Mouse (Mus musculus) stomach, postnatal 0 days (tissue): Measurements from ENCODE around the gene Gabarapl2. TPM values are rescaled to one million over a fixed set of nuclear protein-coding genes. Genes with fewer than 3 reads are reported as not detected.

Source experiments
- ATAC-seq: fragments of 200-750 bp; cut with Nextera tagmentation; 2 replicates; pipeline ENCODE4 v1.8.0; 2017; ENCODE audit not compliant: low FRiP score, low TSS enrichment
- DNase-seq: peaks from one replicate; pipeline ENCODE4 v3.0.0-alpha.2; 2016; ENCODE audit warnings: low spot score
- H3K27ac ChIP-seq: fragments of 300-500 bp; sonication (generic); replicated peaks from 2 replicates; pipeline ENCODE4 v1.5.1; 2014; ENCODE audit warnings: mild to moderate bottlenecking, control low read depth
- H3K27me3 ChIP-seq: fragments of 300-500 bp; sonication (generic); 2 replicates; pipeline ENCODE4 v1.6.1; 2014; ENCODE audit warnings: low read length; ENCODE audit not compliant: control insufficient read depth, insufficient read depth
- H3K36me3 ChIP-seq: fragments of 300-500 bp; sonication (generic); 2 replicates; pipeline ENCODE4 v1.6.1; 2014; ENCODE audit warnings: low read length, mixed read lengths; ENCODE audit not compliant: control insufficient read depth, insufficient read depth
- H3K4me1 ChIP-seq: fragments of 300-500 bp; sonication (generic); replicated peaks from 2 replicates; pipeline ENCODE4 v1.6.1; 2014; ENCODE audit warnings: antibody characterized with exemption; ENCODE audit not compliant: control insufficient read depth, insufficient read depth
- H3K4me2 ChIP-seq: fragments of 300-500 bp; sonication (generic); replicated peaks from 2 replicates; pipeline ENCODE4 v1.6.1; 2014; ENCODE audit warnings: low read depth, mild to moderate bottlenecking, control low read depth, moderate library complexity
- H3K4me3 ChIP-seq: fragments of 300-500 bp; sonication (generic); 2 replicates; pipeline ENCODE4 v1.5.1; 2014; ENCODE audit warnings: low read depth, low read length, control low read depth
- H3K9ac ChIP-seq: fragments of 300-500 bp; sonication (generic); 2 replicates; pipeline ENCODE4 v1.6.1; 2014; ENCODE audit warnings: mild to moderate bottlenecking, low read length, control low read depth, mixed read lengths
- H3K9me3 ChIP-seq: fragments of 300-500 bp; sonication (generic); 2 replicates; pipeline ENCODE4 v1.6.1; 2016; ENCODE audit warnings: low read length; ENCODE audit not compliant: control insufficient read depth
- CTCF ChIP-seq: IDR thresholded peaks from 2 replicates; pipeline ENCODE4 v1.5.1; 2016; ENCODE audit warnings: antibody characterized with exemption, low read depth, mild to moderate bottlenecking, moderate library complexity
- EP300 ChIP-seq: optimal IDR thresholded peaks from 2 replicates; pipeline ENCODE3; 2016; ENCODE audit warnings: antibody characterized with exemption
- WGBS: fragments of 180-500 bp; shearing (Covaris S2); extraction: QIAGEN DNeasy Blood & Tissue Kit; methylation state at CpG from one replicate; pipeline ENCODE4 v1.1.7; 2014; 5-methylcytosine and 5-hydroxymethylcytosine counted together
- polyA plus RNA-seq: library from polyadenylated mRNA; unstranded; fragments of >200 nt; fragmentation: Nextera tagmentation; extraction: Ambion mirVana; gene quantifications from 2 replicates; pipeline ENCODE4 v1.2.1, GENCODE M21; 2015

Gabarapl2 gene
- polyA plus RNA-seq, 1 experiment from 2014 or later: 290 TPM

GRCm38 (mm10) chr8:111919663-111920062, 20.8 kb upstream of the Gabarapl2 start:
- Histone ChIP-seq H3K9me3 (no peaks in the 10 kb centered on the region), H3K4me3 (no peak overlapping the region), H3K4me2 (no peak overlapping the region), H3K36me3 (no peaks in the 10 kb centered on the region), H3K9ac (no peak overlapping the region), H3K27ac (no peak overlapping the region), H3K27me3 (no peaks in the 10 kb centered on the region), H3K4me1 (no peaks in the 10 kb centered on the region)
- DNase-seq (no peak), ATAC-seq (no peak)
- 89% methylated on average over 2 of the region's 2 CpGs for WGBS
- TF ChIP-seq CTCF: peak; percentile 55
- no peak for TF ChIP-seq EP300

DNA sequence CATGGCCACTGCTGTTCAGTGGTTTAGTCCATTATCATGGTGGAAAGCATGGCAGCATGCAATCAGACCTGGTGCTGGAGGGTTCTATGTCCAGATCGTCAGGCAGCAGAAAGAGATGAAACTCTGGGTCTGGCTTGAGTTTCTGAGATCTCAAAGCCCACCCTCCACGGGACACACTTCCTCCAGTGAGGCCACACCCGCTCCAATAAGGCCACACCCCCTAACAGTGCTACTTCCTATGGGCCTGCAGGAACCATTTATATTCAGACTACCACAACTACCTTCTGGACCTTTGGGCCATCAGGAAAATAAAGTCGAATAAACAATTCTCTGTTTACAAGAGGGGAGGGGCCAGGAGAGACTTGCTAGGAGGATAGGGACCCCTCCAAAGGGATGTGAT, 19.5 kb upstream of the Gabarapl2 start:
- Histone ChIP-seq H3K4me2 (no peak overlapping the region), H3K9ac (no peak overlapping the region), H3K4me3 (no peak overlapping the region), H3K36me3 (no peaks in the 10 kb centered on the region), H3K27me3 (no peaks in the 10 kb centered on the region), H3K9me3 (no peaks in the 10 kb centered on the region), H3K27ac (no peak overlapping the region), H3K4me1 (no peaks in the 10 kb centered on the region)
- no peak for DNase-seq
- WGBS: 78% methylated on average over 4 of the region's 4 CpGs
- ATAC-seq: no peak
- TF ChIP-seq CTCF: no peak
- no peak for TF ChIP-seq EP300

DNA sequence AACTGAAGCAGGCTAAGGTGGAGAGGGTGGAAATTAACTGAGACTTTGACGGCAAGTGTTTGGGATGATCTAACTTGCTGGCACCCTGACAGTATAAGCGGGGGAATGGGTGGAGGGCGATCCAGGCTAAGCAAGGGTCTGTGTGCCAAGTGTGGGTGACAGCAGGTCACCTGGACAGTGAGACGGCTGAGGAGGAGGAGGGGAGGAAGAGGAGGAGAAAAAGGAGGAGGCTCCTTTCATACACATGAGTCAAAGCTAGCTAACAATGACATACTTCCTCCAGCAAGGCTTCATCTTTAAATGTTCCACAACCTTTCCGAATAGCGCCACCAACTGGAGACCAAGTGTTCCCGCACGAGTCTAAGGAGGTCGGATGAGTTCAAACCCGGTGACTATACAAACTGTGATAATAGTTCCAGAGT, 17.1 kb upstream of the Gabarapl2 start:
- H3K4me1 ChIP-seq: no peaks in the 10 kb centered on the region
- WGBS: 21% methylated on average over 10 of the region's 10 CpGs
- no peak overlapping the region for H3K9ac ChIP-seq
- H3K9me3 ChIP-seq: no peaks in the 10 kb centered on the region
- DNase-seq (peak; percentile 72), ATAC-seq (peak; percentile 89)
- peak overlapping the region; percentile 25; the same call in 1 of the 2 replicates for H3K4me2 ChIP-seq
- H3K36me3 ChIP-seq: no peaks in the 10 kb centered on the region
- peak; percentile 83 for TF ChIP-seq CTCF
- no peak for TF ChIP-seq EP300
- no peak overlapping the region for H3K27ac ChIP-seq
- no peak overlapping the region for H3K4me3 ChIP-seq
- H3K27me3 ChIP-seq: no peaks in the 10 kb centered on the region

GRCm38 (mm10) chr8:111924976-111925375, 15.5 kb upstream of the Gabarapl2 start:
- no peaks in the 10 kb centered on the region for H3K27me3 ChIP-seq
- no peaks in the 10 kb centered on the region for H3K36me3 ChIP-seq
- no peaks in the 10 kb centered on the region for H3K9me3 ChIP-seq
- H3K27ac ChIP-seq: no peak overlapping the region
- H3K4me2 ChIP-seq: no peak overlapping the region
- no peak for DNase-seq
- H3K9ac ChIP-seq: no peak overlapping the region
- TF ChIP-seq EP300: no peak
- TF ChIP-seq CTCF: no peak
- H3K4me3 ChIP-seq: no peak overlapping the region
- no peak for ATAC-seq
- 73% methylated on average over 7 of the region's 7 CpGs for WGBS
- H3K4me1 ChIP-seq: no peaks in the 10 kb centered on the region

GRCm38 (mm10) chr8:111929648-111930344, 10.7 kb upstream of the Gabarapl2 start:
- 44% methylated on average over 8 of the region's 8 CpGs for WGBS
- no peak overlapping the region for H3K4me3 ChIP-seq
- no peak overlapping the region for H3K4me2 ChIP-seq
- DNase-seq (no peak), ATAC-seq (no peak)
- no peaks in the 10 kb centered on the region for H3K36me3 ChIP-seq
- no peak overlapping the region for H3K9ac ChIP-seq
- H3K4me1 ChIP-seq: 0 out of 2 replicates have a peak, but pooled peaks cover 3% of the 10 kb centered on the region
- no peaks in the 10 kb centered on the region for H3K9me3 ChIP-seq
- TF ChIP-seq EP300 (no peak), CTCF (no peak)
- H3K27ac ChIP-seq: no peak overlapping the region
- H3K27me3 ChIP-seq: no peaks in the 10 kb centered on the region

DNA sequence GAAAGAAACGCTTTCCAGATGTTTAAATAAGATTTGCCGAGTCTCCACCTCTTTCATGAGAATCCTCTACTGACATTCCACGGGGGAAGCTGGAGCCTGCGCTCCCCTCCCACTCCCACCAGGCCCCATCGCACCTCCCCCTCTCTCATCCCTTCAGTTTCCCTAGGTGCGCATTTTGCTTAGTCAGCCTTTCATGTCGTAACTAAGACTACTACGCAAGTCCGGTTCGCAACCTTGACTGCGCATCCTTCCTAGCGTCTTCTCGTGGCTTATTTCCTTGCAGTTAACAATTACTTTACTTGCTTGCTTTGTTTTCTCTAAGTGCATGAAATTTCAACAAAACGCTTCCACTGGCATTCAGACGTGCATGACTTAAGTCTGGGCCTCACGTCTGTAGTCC, 8.8 kb upstream of the Gabarapl2 start:
- Histone ChIP-seq H3K4me2 (no peak overlapping the region), H3K27ac (no peak overlapping the region)
- 69% methylated on average over 16 of the region's 16 CpGs for whole genome bisulfite sequencing

More for the DNA sequence above, 8.8 kb upstream of the Gabarapl2 start:
- DNase-seq: no peak
- ATAC-seq: no peak
- Histone ChIP-seq H3K27me3 (no peaks in the 10 kb centered on the region), H3K36me3 (no peaks in the 10 kb centered on the region), H3K4me1 (0 out of 2 replicates have a peak, but pooled peaks cover 3% of the 10 kb centered on the region), H3K4me3 (no peak overlapping the region), H3K9me3 (no peaks in the 10 kb centered on the region), H3K9ac (no peak overlapping the region)
- no peak for TF ChIP-seq EP300
- no peak for TF ChIP-seq CTCF
